Mouse (Mus musculus): ENCODE data around the gene Krt80.

Krt80 gene

DNA sequence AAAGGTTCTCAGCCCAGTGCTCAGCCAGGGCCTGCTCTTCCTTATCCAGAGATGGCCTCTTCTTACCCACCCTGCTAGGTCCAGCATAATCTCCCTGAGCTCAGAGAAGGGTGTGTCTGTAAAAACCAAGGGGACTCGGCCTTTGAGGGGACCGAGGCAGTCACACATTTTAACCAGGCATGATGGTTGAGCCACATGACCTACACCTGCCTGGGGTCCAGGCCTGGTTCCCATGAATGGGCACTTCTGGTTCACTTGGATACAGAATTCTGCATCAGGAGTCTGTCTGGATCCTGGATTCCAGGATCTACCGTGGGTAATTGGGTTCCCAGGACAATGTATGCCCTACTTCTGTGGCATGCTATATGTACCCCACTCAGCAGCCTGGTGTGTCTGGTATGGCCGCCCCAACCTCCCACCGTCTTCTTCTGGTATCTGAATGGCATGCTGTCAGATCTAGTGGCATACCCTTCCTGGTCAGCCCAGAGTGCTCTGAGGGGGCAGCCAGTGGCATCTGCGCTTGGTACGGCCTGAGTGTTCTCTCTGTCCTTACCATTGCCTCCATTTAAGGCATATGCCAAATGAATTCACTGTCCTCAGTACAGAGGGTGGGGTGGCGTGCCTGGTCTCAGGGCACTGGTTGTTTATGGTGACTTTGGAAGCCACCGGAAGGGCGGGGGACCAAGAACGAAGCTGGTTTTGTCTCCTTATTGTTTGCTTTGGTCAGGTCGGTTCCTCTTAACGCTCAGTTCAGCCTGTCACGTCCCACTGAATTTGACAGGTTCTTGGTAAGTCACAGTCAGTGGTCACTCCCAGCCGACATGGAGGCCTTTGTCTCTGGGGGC is 1.4 kb upstream of the Krt80 start:
- Histone ChIP-seq H3K36me3 (ENCODE audit: insufficient read depth, low read length) (no peaks in the 10 kb centered on the region), H3K4me1 (replicated peaks; ENCODE audit: low read depth, low read length) (peaks cover 23% of the 10 kb centered on the region), H3K4me3 (replicated peaks; ENCODE audit: low read length) (no peak overlapping the region), H3K9me3 (ENCODE audit: low read length) (no peaks in the 10 kb centered on the region), H3K27me3 (ENCODE audit: insufficient read depth, low read length) (peaks cover 16% of the 10 kb centered on the region)
- no peak for TF ChIP-seq POU5F1 (IDR thresholded peaks at IDR 0.05; ENCODE audit: borderline replicate concordance, low read length)

DNA sequence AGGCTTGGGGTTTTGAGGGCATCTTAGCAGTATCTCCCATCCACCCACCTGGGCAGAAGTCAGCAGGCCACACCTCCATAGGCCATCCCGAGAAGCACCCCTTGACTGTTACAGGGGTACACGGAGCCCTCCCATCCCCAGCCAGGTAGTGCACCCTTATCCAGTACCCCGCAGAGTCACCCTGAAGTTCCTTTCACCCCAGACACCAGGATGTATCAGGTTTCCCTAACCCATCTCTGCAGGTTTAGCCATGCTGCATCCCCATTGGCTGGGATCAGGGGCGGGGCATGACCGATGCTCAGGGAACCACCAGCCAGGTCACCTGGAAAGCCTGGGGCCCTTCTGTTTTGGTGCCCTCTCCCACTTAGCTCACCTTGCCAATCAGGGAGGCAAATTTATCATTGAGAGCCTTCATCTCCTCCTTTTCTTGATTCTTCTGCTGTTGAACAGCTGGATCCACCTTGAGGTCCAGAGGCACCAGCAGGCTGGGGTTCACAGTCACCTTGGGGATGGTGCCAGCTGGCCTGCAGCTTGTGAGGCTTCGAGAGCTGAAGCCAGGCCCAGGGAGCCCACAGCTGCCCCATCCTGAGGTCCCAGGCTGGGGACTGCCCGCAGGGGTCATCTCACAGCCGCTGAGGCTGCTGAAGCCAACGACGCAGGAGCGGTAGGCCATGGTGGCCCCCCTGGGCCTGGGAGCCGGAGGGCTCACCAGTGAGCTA is 421 bp downstream of the Krt80 start:
- Histone ChIP-seq H3K4me3 (replicated peaks; ENCODE audit: low read length) (peak overlapping the region; percentile 49), H3K4me1 (replicated peaks; ENCODE audit: low read depth, low read length) (peaks cover 39% of the 10 kb centered on the region), H3K9me3 (ENCODE audit: low read length) (no peaks in the 10 kb centered on the region), H3K36me3 (ENCODE audit: insufficient read depth, low read length) (no peaks in the 10 kb centered on the region), H3K27me3 (ENCODE audit: insufficient read depth, low read length) (peaks cover 14% of the 10 kb centered on the region)
- TF ChIP-seq POU5F1 (IDR thresholded peaks at IDR 0.05; ENCODE audit: borderline replicate concordance, low read length): no peak
- no peak for TF ChIP-seq CTCF (conservative IDR thresholded peaks at IDR 0.05; ENCODE audit: low read length)
- TF ChIP-seq NANOG (IDR thresholded peaks at IDR 0.05; ENCODE audit: borderline replicate concordance, low read length): no peak

GRCm38 (mm10) chr15:101368502-101369381 is 1.2 kb downstream of the Krt80 start:
- no peak for TF ChIP-seq CTCF (conservative IDR thresholded peaks at IDR 0.05; ENCODE audit: low read length)
- no peak for TF ChIP-seq POU5F1 (IDR thresholded peaks at IDR 0.05; ENCODE audit: borderline replicate concordance, low read length)
- no peak for TF ChIP-seq NANOG (IDR thresholded peaks at IDR 0.05; ENCODE audit: borderline replicate concordance, low read length)
- peaks cover 21% of the 10 kb centered on the region for H3K27me3 ChIP-seq (ENCODE audit: insufficient read depth, low read length)
- no peaks in the 10 kb centered on the region for H3K36me3 ChIP-seq (ENCODE audit: insufficient read depth, low read length)
- no peak overlapping the region for H3K4me3 ChIP-seq (replicated peaks; ENCODE audit: low read length)
- no peaks in the 10 kb centered on the region for H3K9me3 ChIP-seq (ENCODE audit: low read length)
- H3K4me1 ChIP-seq (replicated peaks; ENCODE audit: low read depth, low read length): peaks cover 39% of the 10 kb centered on the region

GRCm38 (mm10) chr15:101368015-101368414 is 1.9 kb downstream of the Krt80 start:
- H3K27me3 ChIP-seq (ENCODE audit: insufficient read depth, low read length): peaks cover 19% of the 10 kb centered on the region
- peaks cover 39% of the 10 kb centered on the region for H3K4me1 ChIP-seq (replicated peaks; ENCODE audit: low read depth, low read length)
- no peaks in the 10 kb centered on the region for H3K9me3 ChIP-seq (ENCODE audit: low read length)
- no peaks in the 10 kb centered on the region for H3K36me3 ChIP-seq (ENCODE audit: insufficient read depth, low read length)
- H3K4me3 ChIP-seq (replicated peaks; ENCODE audit: low read length): no peak overlapping the region
- TF ChIP-seq NANOG (IDR thresholded peaks at IDR 0.05; ENCODE audit: borderline replicate concordance, low read length): no peak
- no peak for TF ChIP-seq CTCF (conservative IDR thresholded peaks at IDR 0.05; ENCODE audit: low read length)
- no peak for TF ChIP-seq POU5F1 (IDR thresholded peaks at IDR 0.05; ENCODE audit: borderline replicate concordance, low read length)

GRCm38 (mm10) chr15:101367497-101367896 is 2.5 kb downstream of the Krt80 start:
- peaks cover 41% of the 10 kb centered on the region for H3K4me1 ChIP-seq (replicated peaks; ENCODE audit: low read depth, low read length)
- H3K4me3 ChIP-seq (replicated peaks; ENCODE audit: low read length): no peak overlapping the region
- no peaks in the 10 kb centered on the region for H3K9me3 ChIP-seq (ENCODE audit: low read length)
- H3K27me3 ChIP-seq (ENCODE audit: insufficient read depth, low read length): peaks cover 19% of the 10 kb centered on the region
- H3K36me3 ChIP-seq (ENCODE audit: insufficient read depth, low read length): no peaks in the 10 kb centered on the region
- TF ChIP-seq NANOG (IDR thresholded peaks at IDR 0.05; ENCODE audit: borderline replicate concordance, low read length) (no peak), POU5F1 (IDR thresholded peaks at IDR 0.05; ENCODE audit: borderline replicate concordance, low read length) (no peak), CTCF (conservative IDR thresholded peaks at IDR 0.05; ENCODE audit: low read length) (no peak)

DNA sequence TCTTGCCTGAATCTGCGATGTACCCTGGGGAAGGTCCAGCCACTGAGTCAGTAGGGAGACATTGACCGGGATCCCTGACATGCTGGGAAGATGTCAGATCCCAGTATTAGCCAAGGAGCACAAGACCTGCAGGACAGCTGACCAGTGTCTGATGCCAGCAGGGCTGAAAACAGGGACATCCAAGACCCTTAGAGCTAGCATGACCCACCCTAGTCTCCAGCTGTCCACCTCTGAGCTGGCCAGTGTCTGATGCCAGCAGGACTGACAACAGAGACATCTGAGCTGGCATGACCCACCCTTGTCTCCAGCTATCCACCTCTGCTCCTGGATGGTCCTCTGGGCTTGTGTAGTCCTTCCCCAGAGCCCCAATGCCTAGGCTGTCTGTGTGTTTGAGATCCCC is 3.0 kb downstream of the Krt80 start:
- H3K4me3 ChIP-seq (replicated peaks; ENCODE audit: low read length): no peak overlapping the region
- H3K4me1 ChIP-seq (replicated peaks; ENCODE audit: low read depth, low read length): peaks cover 44% of the 10 kb centered on the region
- H3K9me3 ChIP-seq (ENCODE audit: low read length): no peaks in the 10 kb centered on the region
- H3K27me3 ChIP-seq (ENCODE audit: insufficient read depth, low read length): peaks cover 19% of the 10 kb centered on the region
- no peaks in the 10 kb centered on the region for H3K36me3 ChIP-seq (ENCODE audit: insufficient read depth, low read length)
- TF ChIP-seq CTCF (conservative IDR thresholded peaks at IDR 0.05; ENCODE audit: low read length): no peak

DNA sequence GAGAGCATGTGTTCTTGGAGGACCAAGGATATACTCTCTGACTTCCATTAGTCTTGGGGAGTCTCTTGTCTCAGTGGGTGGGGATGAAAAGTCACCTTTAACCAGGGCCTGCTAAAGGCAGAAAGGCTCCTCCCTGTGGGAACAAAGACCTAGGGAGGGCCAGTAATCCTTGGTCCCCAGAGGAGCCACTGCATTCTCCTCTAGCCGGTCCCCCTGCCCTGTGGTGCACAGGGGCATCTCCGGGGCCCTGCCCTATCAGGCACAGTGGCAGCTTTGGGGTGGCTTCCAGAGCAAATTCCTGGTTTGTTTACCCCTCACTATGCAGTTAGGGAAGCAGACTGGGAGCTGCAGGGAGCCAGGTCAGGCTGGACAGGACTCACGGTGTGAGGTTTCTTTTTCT is 3.5 kb downstream of the Krt80 start:
- Histone ChIP-seq H3K4me3 (replicated peaks; ENCODE audit: low read length) (no peak overlapping the region), H3K27me3 (ENCODE audit: insufficient read depth, low read length) (peaks cover 19% of the 10 kb centered on the region), H3K36me3 (ENCODE audit: insufficient read depth, low read length) (no peaks in the 10 kb centered on the region), H3K4me1 (replicated peaks; ENCODE audit: low read depth, low read length) (peaks cover 44% of the 10 kb centered on the region), H3K9me3 (ENCODE audit: low read length) (no peaks in the 10 kb centered on the region)
- TF ChIP-seq CTCF (conservative IDR thresholded peaks at IDR 0.05; ENCODE audit: low read length): no peak
- TF ChIP-seq POU5F1 (IDR thresholded peaks at IDR 0.05; ENCODE audit: borderline replicate concordance, low read length): no peak
- TF ChIP-seq NANOG (IDR thresholded peaks at IDR 0.05; ENCODE audit: borderline replicate concordance, low read length): no peak

GRCm38 (mm10) chr15:101365721-101366120 is 4.2 kb downstream of the Krt80 start:
- no peaks in the 10 kb centered on the region for H3K36me3 ChIP-seq (ENCODE audit: insufficient read depth, low read length)
- peaks cover 21% of the 10 kb centered on the region for H3K27me3 ChIP-seq (ENCODE audit: insufficient read depth, low read length)
- no peak for TF ChIP-seq NANOG (IDR thresholded peaks at IDR 0.05; ENCODE audit: borderline replicate concordance, low read length)
- H3K4me1 ChIP-seq (replicated peaks; ENCODE audit: low read depth, low read length): peaks cover 44% of the 10 kb centered on the region
- H3K4me3 ChIP-seq (replicated peaks; ENCODE audit: low read length): no peak overlapping the region
- no peaks in the 10 kb centered on the region for H3K9me3 ChIP-seq (ENCODE audit: low read length)

Data from E14TG2a.4 (cell line).